Mouse (Mus musculus): ENCODE measurements around the gene Snai3. TPM values are rescaled to one million over a fixed set of nuclear protein-coding genes. Genes with fewer than 3 reads are reported as not detected.

The Snai3 gene
- polyA plus RNA-seq, 1 experiment from 2014 or later = not detected

DNA sequence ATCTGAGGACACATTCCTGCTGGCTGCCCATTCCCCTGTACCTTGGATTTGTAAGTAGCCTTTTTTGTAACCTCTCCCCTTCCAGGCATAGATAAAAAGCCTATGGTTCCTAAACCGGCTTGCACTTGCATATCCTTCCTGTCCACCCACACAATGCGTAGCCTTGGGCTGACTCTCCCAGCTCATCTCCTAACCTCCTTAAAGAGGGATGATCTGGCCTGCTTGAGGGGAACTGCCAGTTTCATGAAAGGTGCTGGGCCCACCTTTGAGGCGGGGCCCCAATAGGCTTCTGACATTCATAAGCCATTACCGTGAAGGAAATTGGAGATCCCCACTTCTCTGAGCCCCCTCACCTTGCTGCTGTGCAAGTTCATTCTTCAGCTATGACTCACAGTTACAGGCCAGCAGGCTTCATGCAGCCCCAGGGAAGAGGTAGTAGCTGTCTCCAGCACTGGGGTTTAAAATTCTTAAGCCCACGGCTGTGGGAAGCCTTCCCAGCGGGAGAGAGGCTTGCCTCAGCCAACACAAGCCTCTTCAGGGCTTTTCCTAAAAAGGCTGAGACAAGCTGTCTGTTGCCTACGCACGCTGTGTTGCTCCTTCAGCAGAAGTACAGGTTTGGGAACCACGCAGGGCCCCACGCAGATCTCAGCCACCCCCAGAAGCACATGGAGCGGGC lies 1.1 kb upstream of the Snai3 start:
- peaks cover 7% of the 10 kb centered on the region for H3K4me1 ChIP-seq (replicated peaks; ENCODE audit: control insufficient read depth, insufficient read depth, low read length)
- H3K9me3 ChIP-seq (ENCODE audit: control insufficient read depth, low read length) = no peaks in the 10 kb centered on the region
- no peak for ATAC-seq
- no peak overlapping the region for H3K9ac ChIP-seq (replicated peaks; ENCODE audit: low read depth, low read length)
- H3K27me3 ChIP-seq (replicated peaks; ENCODE audit: control insufficient read depth, insufficient read depth, low read length) = peaks cover 43% of the 10 kb centered on the region
- H3K4me3 ChIP-seq (replicated peaks; ENCODE audit: low read length) = no peak overlapping the region
- H3K4me2 ChIP-seq (ENCODE audit: low read length) = no peak overlapping the region
- H3K27ac ChIP-seq (ENCODE audit: low read length) = no peak overlapping the region
- 58% methylated on average over 11 of the region's 11 CpGs for WGBS
- H3K36me3 ChIP-seq (ENCODE audit: control insufficient read depth, insufficient read depth) = 0 out of 2 replicates have a peak, but pooled peaks cover 3% of the 10 kb centered on the region

- no peaks in the 10 kb centered on the region for H3K9me3 ChIP-seq (ENCODE audit: control insufficient read depth, low read length)
- H3K27ac ChIP-seq (ENCODE audit: low read length) = no peak overlapping the region
- peaks cover 48% of the 10 kb centered on the region for H3K27me3 ChIP-seq (replicated peaks; ENCODE audit: control insufficient read depth, insufficient read depth, low read length)
- no peak overlapping the region for H3K4me3 ChIP-seq (replicated peaks; ENCODE audit: low read length)
- peaks cover 7% of the 10 kb centered on the region for H3K4me1 ChIP-seq (replicated peaks; ENCODE audit: control insufficient read depth, insufficient read depth, low read length)
- ATAC-seq = no peak
- 33% methylated on average over 7 of the region's 7 CpGs for WGBS
- H3K36me3 ChIP-seq (ENCODE audit: control insufficient read depth, insufficient read depth) = no peaks in the 10 kb centered on the region
- H3K4me2 ChIP-seq (ENCODE audit: low read length) = no peak overlapping the region; the same call in 1 of the 2 replicates
- H3K9ac ChIP-seq (replicated peaks; ENCODE audit: low read depth, low read length) = no peak overlapping the region
Observed at GRCm38 (mm10) chr8:122459990-122460389, 543 bp downstream of the Snai3 start.

DNA sequence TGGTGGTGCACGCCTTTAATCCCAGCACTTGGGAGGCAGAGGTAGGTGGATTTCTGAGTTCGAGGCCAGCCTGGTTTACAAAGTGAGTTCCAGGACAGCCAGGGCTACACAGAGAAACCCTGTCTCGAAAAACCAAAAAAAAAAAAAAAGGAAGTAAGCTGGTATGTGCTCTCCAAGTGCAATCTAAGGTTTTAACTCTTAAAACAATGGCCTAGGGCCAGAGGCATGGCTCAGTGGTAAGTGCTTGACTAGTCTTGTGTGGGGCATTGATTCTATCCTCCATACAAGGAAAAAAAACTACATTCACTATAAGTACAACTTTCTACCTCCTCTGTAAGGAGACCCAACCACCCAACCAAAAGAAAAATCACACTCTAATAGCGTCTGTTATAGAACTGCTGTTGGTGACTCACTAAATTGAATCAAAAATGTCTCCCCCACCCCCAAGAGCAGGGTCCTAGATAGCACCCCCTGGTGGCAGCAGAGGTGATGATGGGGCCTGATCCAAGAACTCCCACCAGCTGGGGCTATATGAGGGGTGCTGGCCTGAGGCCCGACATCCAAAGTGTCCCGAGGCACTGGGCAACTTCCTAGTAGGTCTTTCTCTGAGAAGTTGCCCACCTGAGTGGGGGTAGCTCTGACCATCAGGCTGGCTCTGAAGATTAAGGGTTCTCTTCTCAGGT lies 1.2 kb downstream of the Snai3 start:
- H3K4me3 ChIP-seq (replicated peaks; ENCODE audit: low read length) = no peak overlapping the region
- no peak for ATAC-seq
- 61% methylated on average over 6 of the region's 6 CpGs for WGBS
- H3K4me2 ChIP-seq (ENCODE audit: low read length) = no peak overlapping the region
- no peaks in the 10 kb centered on the region for H3K36me3 ChIP-seq (ENCODE audit: control insufficient read depth, insufficient read depth)
- peaks cover 7% of the 10 kb centered on the region for H3K4me1 ChIP-seq (replicated peaks; ENCODE audit: control insufficient read depth, insufficient read depth, low read length)
- no peak overlapping the region for H3K27ac ChIP-seq (ENCODE audit: low read length)
- H3K27me3 ChIP-seq (replicated peaks; ENCODE audit: control insufficient read depth, insufficient read depth, low read length) = peaks cover 48% of the 10 kb centered on the region
- H3K9ac ChIP-seq (replicated peaks; ENCODE audit: low read depth, low read length) = no peak overlapping the region
- H3K9me3 ChIP-seq (ENCODE audit: control insufficient read depth, low read length) = no peaks in the 10 kb centered on the region

GRCm38 (mm10) chr8:122457171-122457570 lies 3.4 kb downstream of the Snai3 start:
- peaks cover 42% of the 10 kb centered on the region for H3K27me3 ChIP-seq (replicated peaks; ENCODE audit: control insufficient read depth, insufficient read depth, low read length)
- ATAC-seq = no peak

DNA sequence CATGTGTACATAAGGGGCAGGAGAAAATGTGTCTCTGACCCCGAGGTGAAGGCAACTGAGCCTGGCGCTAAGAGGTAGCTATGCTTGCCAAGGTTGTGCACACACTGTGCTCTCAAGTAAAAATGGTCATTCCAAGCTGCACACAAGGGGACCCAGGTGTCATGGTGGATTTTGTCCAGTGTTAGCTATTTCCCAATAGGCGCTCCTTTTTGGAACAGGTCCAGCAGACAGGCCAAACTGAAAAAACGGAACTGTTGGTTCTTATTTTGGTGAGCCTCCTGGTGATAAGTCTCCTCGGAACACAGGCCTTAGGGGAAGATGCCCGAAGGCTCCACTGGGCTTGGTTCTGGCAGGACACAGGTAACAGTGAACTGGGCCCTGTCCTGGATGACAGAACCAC lies 6.1 kb downstream of the Snai3 start:
- Histone ChIP-seq H3K36me3 (ENCODE audit: control insufficient read depth, insufficient read depth) (no peaks in the 10 kb centered on the region), H3K9ac (replicated peaks; ENCODE audit: low read depth, low read length) (no peak overlapping the region)

More at GRCm38 (mm10) chr8:122457171-122457570, 3.4 kb downstream of the Snai3 start:
- Histone ChIP-seq H3K9ac (replicated peaks; ENCODE audit: low read depth, low read length) (no peak overlapping the region), H3K4me2 (ENCODE audit: low read length) (no peak overlapping the region), H3K4me3 (replicated peaks; ENCODE audit: low read length) (no peak overlapping the region), H3K27ac (ENCODE audit: low read length) (no peak overlapping the region), H3K4me1 (replicated peaks; ENCODE audit: control insufficient read depth, insufficient read depth, low read length) (peaks cover 7% of the 10 kb centered on the region), H3K9me3 (ENCODE audit: control insufficient read depth, low read length) (no peaks in the 10 kb centered on the region), H3K36me3 (ENCODE audit: control insufficient read depth, insufficient read depth) (no peaks in the 10 kb centered on the region)
- WGBS = 76% methylated on average over 11 of the region's 11 CpGs

DNA sequence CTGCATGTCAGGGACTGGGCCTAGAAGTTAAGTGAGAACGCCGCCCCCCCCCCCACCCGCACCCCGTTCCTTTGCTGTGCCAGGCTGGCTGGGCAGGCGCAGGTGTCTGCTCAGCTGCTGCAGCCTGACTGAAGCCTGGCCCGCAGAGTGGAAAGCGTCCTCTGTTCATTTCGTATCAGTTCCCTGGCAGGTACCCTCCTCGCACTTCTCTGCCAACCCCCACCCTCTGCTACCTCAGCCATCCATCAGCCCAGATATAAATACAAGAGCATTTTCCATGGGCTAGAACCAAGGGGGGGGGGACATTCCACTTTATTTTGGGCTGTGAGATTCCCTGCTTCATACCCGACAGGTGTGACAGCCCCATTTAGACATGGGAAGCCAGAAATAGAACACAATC lies 8.4 kb downstream of the Snai3 start:
- no peak overlapping the region for H3K27ac ChIP-seq (ENCODE audit: low read length)
- no peak overlapping the region for H3K4me3 ChIP-seq (replicated peaks; ENCODE audit: low read length)
- peaks cover 5% of the 10 kb centered on the region; the same call in 1 of the 2 replicates for H3K27me3 ChIP-seq (replicated peaks; ENCODE audit: control insufficient read depth, insufficient read depth, low read length)
- ATAC-seq = no peak
- no peak overlapping the region for H3K9ac ChIP-seq (replicated peaks; ENCODE audit: low read depth, low read length)
- H3K4me1 ChIP-seq (replicated peaks; ENCODE audit: control insufficient read depth, insufficient read depth, low read length) = no peaks in the 10 kb centered on the region
- WGBS = 87% methylated on average over 10 of the region's 10 CpGs
- no peaks in the 10 kb centered on the region for H3K36me3 ChIP-seq (ENCODE audit: control insufficient read depth, insufficient read depth)
- H3K4me2 ChIP-seq (ENCODE audit: low read length) = no peak overlapping the region
- H3K9me3 ChIP-seq (ENCODE audit: control insufficient read depth, low read length) = no peaks in the 10 kb centered on the region

More for the DNA sequence above, 6.1 kb downstream of the Snai3 start:
- Histone ChIP-seq H3K9me3 (ENCODE audit: control insufficient read depth, low read length) (no peaks in the 10 kb centered on the region), H3K4me2 (ENCODE audit: low read length) (no peak overlapping the region), H3K4me1 (replicated peaks; ENCODE audit: control insufficient read depth, insufficient read depth, low read length) (no peaks in the 10 kb centered on the region), H3K27ac (ENCODE audit: low read length) (no peak overlapping the region), H3K27me3 (replicated peaks; ENCODE audit: control insufficient read depth, insufficient read depth, low read length) (peaks cover 15% of the 10 kb centered on the region), H3K4me3 (replicated peaks; ENCODE audit: low read length) (no peak overlapping the region)
- 82% methylated on average over 6 of the region's 6 CpGs for WGBS
- no peak for ATAC-seq

DNA sequence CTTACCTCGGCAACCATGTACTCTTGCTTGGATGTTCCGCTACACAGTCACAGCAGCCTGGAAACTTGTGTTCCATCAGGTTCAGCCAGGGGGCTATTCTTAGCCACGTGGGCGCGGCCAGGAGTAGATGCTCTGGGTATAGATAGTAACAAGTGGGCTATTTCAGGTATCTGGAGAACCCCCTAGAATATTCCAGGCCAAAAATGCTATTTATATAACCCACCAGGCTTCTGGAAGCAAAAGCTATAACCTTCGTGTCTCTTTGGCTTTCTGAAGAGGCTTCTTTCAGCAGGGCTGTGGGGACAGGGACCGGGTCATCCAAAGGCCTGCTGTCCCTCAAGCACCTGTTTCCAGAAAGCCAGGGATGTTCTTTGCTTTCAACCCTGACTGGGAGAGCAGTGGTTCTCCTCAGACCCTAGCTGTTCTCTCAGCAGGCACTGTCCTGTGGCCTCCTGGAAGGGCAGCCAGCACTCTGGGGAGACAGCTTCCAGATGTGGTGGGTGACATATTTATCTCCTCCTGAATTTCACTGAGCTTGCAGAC lies 9.3 kb downstream of the Snai3 start:
- Histone ChIP-seq H3K27ac (ENCODE audit: low read length) (no peak overlapping the region), H3K4me3 (replicated peaks; ENCODE audit: low read length) (no peak overlapping the region), H3K9ac (replicated peaks; ENCODE audit: low read depth, low read length) (no peak overlapping the region), H3K36me3 (ENCODE audit: control insufficient read depth, insufficient read depth) (no peaks in the 10 kb centered on the region), H3K4me2 (ENCODE audit: low read length) (no peak overlapping the region), H3K9me3 (ENCODE audit: control insufficient read depth, low read length) (no peaks in the 10 kb centered on the region), H3K27me3 (replicated peaks; ENCODE audit: control insufficient read depth, insufficient read depth, low read length) (peaks cover 2% of the 10 kb centered on the region; the same call in 1 of the 2 replicates), H3K4me1 (replicated peaks; ENCODE audit: control insufficient read depth, insufficient read depth, low read length) (no peaks in the 10 kb centered on the region)
- 76% methylated on average over 7 of the region's 7 CpGs for WGBS
- ATAC-seq = no peak

DNA sequence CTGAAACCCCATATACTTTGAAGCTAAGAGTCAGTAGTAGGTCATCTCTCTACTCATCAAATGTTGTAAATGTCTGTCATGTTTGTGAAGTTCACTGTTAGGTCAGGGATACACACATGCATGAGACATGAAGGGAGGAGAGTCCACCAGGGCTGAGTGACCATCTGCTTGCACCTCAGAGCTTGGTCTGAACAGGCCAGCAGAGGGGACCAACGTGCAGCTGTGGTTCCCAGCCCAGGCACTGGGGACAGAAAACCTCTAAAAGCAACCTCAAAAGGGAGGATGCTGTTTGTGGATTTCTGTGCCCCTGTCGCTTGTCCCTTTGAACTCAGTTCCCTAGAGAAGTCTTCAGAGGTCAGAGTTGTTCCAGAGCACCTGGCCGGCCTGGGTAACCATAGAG lies 15.3 kb downstream of the Snai3 start:
- 69% methylated on average over 3 of the region's 3 CpGs for WGBS
- Histone ChIP-seq H3K4me3 (replicated peaks; ENCODE audit: low read length) (peak overlapping the region; percentile 77; the same call in 1 of the 2 replicates), H3K4me1 (replicated peaks; ENCODE audit: control insufficient read depth, insufficient read depth, low read length) (peaks cover 24% of the 10 kb centered on the region), H3K27me3 (replicated peaks; ENCODE audit: control insufficient read depth, insufficient read depth, low read length) (no peaks in the 10 kb centered on the region), H3K36me3 (ENCODE audit: control insufficient read depth, insufficient read depth) (no peaks in the 10 kb centered on the region), H3K9ac (replicated peaks; ENCODE audit: low read depth, low read length) (no peak overlapping the region), H3K4me2 (ENCODE audit: low read length) (peak overlapping the region; percentile 87), H3K9me3 (ENCODE audit: control insufficient read depth, low read length) (no peaks in the 10 kb centered on the region), H3K27ac (ENCODE audit: low read length) (no peak overlapping the region)
- no peak for ATAC-seq

GRCm38 (mm10) chr8:122444058-122444748 lies 16.3 kb downstream of the Snai3 start:
- peak; percentile 48 for ATAC-seq
- Histone ChIP-seq H3K9ac (replicated peaks; ENCODE audit: low read depth, low read length) (peak overlapping the region; percentile 89), H3K36me3 (ENCODE audit: control insufficient read depth, insufficient read depth) (no peaks in the 10 kb centered on the region), H3K4me2 (ENCODE audit: low read length) (peak overlapping the region; percentile 87), H3K9me3 (ENCODE audit: control insufficient read depth, low read length) (no peaks in the 10 kb centered on the region), H3K27ac (ENCODE audit: low read length) (peak overlapping the region; percentile 98), H3K4me3 (replicated peaks; ENCODE audit: low read length) (peak overlapping the region; percentile 77), H3K4me1 (replicated peaks; ENCODE audit: control insufficient read depth, insufficient read depth, low read length) (peaks cover 24% of the 10 kb centered on the region), H3K27me3 (replicated peaks; ENCODE audit: control insufficient read depth, insufficient read depth, low read length) (no peaks in the 10 kb centered on the region)
- 1% methylated on average over 19 of the region's 19 CpGs for WGBS
